Mouse (Mus musculus): Measurements from ENCODE around the gene Camk1.
A peak's percentile ranks its signal among the peaks of the same experiment; 100 is the strongest.

Camk1 gene

DNA sequence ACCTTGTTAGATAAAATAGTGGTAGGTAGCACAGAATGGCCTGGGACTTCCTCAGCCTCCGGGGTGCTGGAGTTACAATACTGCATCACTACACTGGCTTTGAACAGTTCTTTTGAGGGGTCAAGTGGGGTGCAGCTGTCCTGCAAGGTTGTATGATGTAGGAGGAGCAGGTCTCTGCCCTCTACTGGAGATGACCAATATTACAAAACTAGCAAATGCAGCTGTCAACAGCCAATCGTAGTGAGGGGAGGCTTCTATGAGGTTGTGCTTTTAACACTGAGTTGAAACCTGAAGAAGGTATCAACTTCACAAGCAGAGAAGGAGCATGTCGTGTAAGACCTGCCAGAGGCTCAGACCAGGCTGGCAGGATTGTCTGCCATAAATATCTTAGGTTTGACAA lies 41.5 kb downstream of the Camk1 start:
- peak in 1 of 2 experiments; percentile 32 for DNase-seq

DNA sequence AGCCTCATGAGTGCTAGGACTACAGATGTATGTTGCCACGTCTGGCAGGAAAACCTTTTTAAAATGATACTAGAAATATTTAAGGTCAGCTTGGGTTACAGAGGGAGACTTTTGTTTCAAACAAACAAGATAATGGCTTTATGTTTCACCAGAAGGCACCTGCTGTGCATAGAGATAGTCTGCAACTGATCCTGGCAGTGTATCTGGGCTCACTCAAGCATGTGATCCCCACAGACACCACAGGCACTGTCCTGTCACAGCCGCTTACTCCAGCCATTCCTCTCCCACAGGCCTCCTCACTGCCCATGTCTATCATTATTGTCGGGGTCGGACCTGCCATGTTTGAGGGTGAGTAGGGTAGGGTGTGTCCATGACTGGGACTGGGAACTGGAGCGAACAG lies 42.4 kb downstream of the Camk1 start:
- DNase-seq = no peak

DNA sequence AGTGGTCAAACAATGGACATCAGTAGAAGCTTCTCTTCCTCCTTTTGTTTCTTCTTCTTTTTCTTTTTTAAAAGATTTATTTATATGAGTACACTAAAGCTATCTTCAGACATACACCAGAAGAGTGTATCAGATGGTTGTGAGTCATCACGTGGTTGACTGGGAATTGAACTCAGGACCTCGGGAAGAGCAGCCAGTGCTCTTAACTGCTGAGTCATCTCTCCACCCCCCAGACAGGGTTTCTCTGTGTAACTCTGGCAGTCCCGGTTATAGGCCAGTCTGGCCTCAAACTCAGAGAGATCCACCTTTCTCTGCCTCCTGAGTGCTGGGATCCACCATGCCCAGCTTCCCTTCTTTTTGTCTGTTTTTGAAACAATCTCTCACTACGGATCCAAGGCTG lies 47.1 kb downstream of the Camk1 start:
- DNase-seq = no peak

DNA sequence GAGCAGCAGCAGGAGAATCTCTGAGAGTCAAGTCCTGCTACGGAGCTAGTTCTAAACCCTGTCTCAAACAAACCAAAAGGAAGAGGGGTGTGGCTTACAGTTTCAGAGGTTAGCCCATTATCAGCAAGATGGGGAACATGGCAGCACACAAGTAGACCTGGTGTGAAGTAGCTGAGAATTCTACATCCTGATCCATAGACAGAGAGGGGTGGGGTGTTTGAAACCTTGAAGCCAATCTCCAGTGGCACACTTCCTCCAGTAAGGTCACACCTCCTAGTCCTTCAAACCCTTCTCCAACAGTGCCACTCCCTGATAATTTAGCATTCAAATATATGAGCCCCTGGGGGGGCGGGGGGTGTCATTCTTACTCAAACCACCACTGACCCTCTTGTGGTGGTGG lies 47.7 kb downstream of the Camk1 start:
- DNase-seq = no peak

DNA sequence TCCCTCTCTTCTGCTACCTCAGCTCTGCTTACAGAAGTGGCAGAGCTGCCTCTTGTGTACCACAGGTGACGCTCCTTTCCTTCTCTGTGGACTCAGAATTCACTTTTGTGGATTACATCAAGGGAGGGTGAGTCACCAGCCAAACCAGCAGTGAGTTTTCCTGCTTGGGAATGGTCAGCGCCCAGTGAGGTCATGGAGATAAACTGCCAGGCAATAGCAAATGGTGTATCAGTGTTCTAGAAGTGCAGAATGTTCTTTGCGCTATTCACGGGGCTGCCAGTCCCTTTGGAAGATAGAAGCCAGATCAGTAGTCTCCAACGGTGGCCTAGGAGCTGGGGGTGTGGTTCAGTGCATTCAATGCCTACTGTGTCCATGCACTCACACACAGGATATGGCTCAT lies 50.8 kb downstream of the Camk1 start:
- no peak for DNase-seq

DNA sequence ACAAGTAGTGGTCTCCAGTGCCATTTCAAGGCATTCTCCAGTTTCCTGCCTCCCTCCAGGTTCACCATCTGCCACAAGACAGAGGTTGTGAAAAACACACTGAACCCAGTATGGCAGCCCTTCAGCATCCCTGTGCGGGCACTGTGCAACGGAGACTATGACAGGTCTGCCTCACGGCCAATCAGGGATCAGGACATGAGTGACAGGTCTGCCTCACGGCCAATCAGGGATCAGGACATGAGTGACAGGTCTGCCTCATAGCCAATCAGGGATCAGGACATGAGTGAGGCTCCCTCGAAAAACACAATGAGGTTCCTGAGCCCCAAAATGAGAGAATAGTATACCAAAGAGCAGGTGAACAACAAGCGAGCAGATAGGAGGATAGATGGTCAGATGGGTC lies 53.4 kb downstream of the Camk1 start:
- DNase-seq = peak in 1 of 2 experiments; percentile 24

DNA sequence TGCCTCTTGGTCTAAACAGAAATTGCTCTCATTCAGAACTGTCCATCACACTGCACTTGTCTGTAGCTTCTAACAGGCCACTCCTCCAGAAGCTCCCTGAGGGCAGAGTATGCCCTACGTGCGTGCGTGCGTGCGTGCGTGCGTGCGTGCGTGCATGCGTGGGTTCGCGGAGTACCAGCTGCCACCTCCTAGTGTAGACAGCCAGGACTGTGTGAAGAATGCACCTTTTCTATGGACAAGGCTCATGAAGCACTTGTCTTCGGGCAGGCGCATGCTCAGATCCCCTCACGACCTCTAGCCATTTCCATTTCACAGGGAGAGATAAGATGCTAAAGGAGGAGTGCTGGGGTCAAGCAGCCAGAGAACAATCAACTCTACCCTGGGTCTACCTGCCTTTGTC lies 54.4 kb downstream of the Camk1 start:
- no peak for DNase-seq

DNA sequence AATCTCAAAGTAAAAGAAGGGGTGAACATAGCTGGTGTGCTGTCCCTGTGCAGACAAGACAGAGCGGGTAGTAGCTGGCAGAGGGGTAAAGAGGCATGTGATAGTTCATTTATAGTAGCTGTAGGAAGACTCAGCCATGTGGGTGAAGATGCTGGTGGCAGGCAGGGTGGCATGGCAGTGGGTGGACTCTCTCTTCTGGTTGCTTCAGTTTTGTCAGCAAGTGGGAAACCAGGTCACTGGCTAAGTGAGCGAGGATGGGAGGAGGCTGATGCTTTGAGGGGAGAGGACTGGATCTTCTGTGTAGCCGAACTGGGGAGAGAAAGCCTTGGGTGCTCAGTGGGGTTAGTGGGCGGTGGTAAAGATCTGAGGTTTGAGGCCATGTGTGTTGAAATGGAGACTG lies 56.5 kb downstream of the Camk1 start:
- DNase-seq = no peak

DNA sequence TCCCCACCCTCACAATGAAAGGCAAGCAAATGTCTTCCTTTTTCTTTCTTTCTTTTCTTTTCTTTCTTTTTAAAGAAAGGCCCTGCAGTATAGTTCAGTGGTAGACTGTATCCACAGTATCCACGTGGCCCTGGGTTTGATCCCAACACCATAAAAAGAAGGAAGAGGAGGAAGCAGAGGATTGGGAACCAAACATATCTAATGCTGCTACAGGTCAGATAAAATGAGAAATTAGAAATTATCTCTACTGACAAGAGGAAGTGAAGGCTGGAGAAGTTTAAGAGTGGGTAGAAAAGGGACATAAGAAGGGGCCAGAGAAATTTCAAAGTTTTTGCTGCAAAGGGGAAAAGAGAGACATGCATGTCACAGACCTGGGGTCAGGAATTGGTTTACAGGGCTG lies 57.5 kb downstream of the Camk1 start:
- DNase-seq = no peak

DNA sequence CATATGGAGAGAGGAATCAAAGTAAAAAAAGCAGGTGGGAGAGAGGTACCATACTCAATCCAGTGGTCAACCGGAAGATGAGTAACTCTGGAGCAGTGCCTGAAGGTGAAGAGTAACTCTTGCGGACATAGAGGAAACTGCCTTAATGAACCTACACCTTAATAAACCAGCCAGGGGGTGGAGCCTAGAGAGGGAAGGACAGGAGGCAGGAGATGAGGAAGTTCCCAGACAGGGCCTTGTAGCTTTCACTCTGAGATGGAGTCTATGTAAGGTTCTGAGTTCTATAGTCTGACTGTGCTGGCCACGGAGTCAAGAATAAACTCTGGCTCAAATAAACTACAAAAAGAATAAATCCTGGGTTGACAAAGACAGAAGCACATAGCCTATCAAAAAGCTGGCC lies 58.9 kb downstream of the Camk1 start:
- no peak for DNase-seq

Measured in cerebellum, postnatal 14 days (tissue).